Mouse (Mus musculus) CD8-positive naive resting alpha-beta T cell, adult 2 months (primary cell): ENCODE results near the gene Celsr3.

ENCODE experiments used
- DNase-seq, 2 experiments: peaks; one replicate each; pipeline ENCODE4 v3.0.0; 2022; ENCODE audit warnings: low read depth in 2 of 2, low spot score in 2 of 2

Celsr3 gene

GRCm38 (mm10) chr9:108806379-108806778 is 19.7 kb upstream of the Celsr3 start:
- DNase-seq, result no peak

GRCm38 (mm10) chr9:108806831-108807230 is 19.3 kb upstream of the Celsr3 start:
- no peak for DNase-seq

- DNase-seq, result no peak
Measured at GRCm38 (mm10) chr9:108807674-108808073, 18.4 kb upstream of the Celsr3 start.

GRCm38 (mm10) chr9:108808163-108808665 is 17.9 kb upstream of the Celsr3 start, which contains the start of gene Nckipsd:
Gene Nckipsd, plus strand, starts transcription at chr9:108808368.
- DNase-seq, result peak; percentile 94 to 95

GRCm38 (mm10) chr9:108809188-108809587 is 16.9 kb upstream of the Celsr3 start:
- no peak for DNase-seq

GRCm38 (mm10) chr9:108809723-108810122 is 16.4 kb upstream of the Celsr3 start:
- no peak for DNase-seq

GRCm38 (mm10) chr9:108810516-108810915 is 15.6 kb upstream of the Celsr3 start:
- DNase-seq, result no peak

GRCm38 (mm10) chr9:108815557-108815956 is 10.6 kb upstream of the Celsr3 start:
- no peak for DNase-seq

- peak; percentile 24 to 51 for DNase-seq
Measured at GRCm38 (mm10) chr9:108819495-108819894, 6.6 kb upstream of the Celsr3 start.

GRCm38 (mm10) chr9:108820077-108820476 is 6.0 kb upstream of the Celsr3 start:
- DNase-seq, result no peak

GRCm38 (mm10) chr9:108824144-108824685 is 1.9 kb upstream of the Celsr3 start:
- no peak for DNase-seq

- no peak for DNase-seq
Measured at GRCm38 (mm10) chr9:108824755-108825413, 1.2 kb upstream of the Celsr3 start.

- peak; percentile 54 to 55 for DNase-seq
Measured at GRCm38 (mm10) chr9:108826700-108827340, 700 bp downstream of the Celsr3 start.

GRCm38 (mm10) chr9:108827454-108827853 is 1.3 kb downstream of the Celsr3 start:
- DNase-seq, result no peak

GRCm38 (mm10) chr9:108827906-108828305 is 1.8 kb downstream of the Celsr3 start:
- DNase-seq, result no peak

GRCm38 (mm10) chr9:108831637-108832036 is 5.5 kb downstream of the Celsr3 start:
- no peak for DNase-seq

- peak; percentile 52 to 72 for DNase-seq
Measured at GRCm38 (mm10) chr9:108832390-108833108, 6.4 kb downstream of the Celsr3 start.

GRCm38 (mm10) chr9:108842989-108843388 is 16.9 kb downstream of the Celsr3 start:
- no peak for DNase-seq

GRCm38 (mm10) chr9:108845390-108845789 is 19.3 kb downstream of the Celsr3 start:
- no peak for DNase-seq

GRCm38 (mm10) chr9:108847374-108847773 is 21.3 kb downstream of the Celsr3 start:
- DNase-seq, result no peak

GRCm38 (mm10) chr9:108848419-108848818 is 22.3 kb downstream of the Celsr3 start:
- DNase-seq, result no peak

- DNase-seq, result no peak
Measured at GRCm38 (mm10) chr9:108852976-108853375, 26.9 kb downstream of the Celsr3 start, which contains the start of gene Slc26a6. Gene Slc26a6, plus strand, starts transcription at chr9:108853283.
